13 mouse cellular contexts compared by ENCODE assay signal in genomic region chr9:108694533-108694932, GRCm38 (mm10). TPM values are rescaled to one million over a fixed set of nuclear protein-coding genes. Genes with fewer than 3 reads are reported as not detected.
DNase-seq lines count a peak whose midpoint lies in the region; ATAC-seq and TF ChIP-seq lines count a peak whose summit lies in the region.
"Had no signal": no experiment of that assay in that cellular context is flagged by ENCODE, and none has a peak within 500 bp of the region (broad histone marks: within the 10 kb centered on the region; RNA-seq: fewer than 3 reads in every experiment).

No protein-coding gene starts in this region.

- TF ChIP-seq EP300 in MEL (IDR thresholded peaks at IDR 0.05; ENCODE audit: low read depth in 1 of 2, low read length in 2 of 2) = no peak

- no peak for TF ChIP-seq CTCF in layer of hippocampus, adult 2 months (conservative IDR thresholded peaks at IDR 0.05)
- no peak for TF ChIP-seq CTCF in MEL (IDR thresholded peaks at IDR 0.05 in 2 of 3, conservative IDR thresholded peaks at IDR 0.05 in 1 of 3; ENCODE audit: control insufficient read depth in 1 of 3, insufficient read depth in 1 of 3, low read depth in 2 of 3, low read length in 3 of 3, poor library complexity in 1 of 3, severe bottlenecking in 1 of 3)

- peaks cover 7 to 24% of the 10 kb centered on the region in 2 experiments for H3K36me3 ChIP-seq in MEL (ENCODE audit: control insufficient read depth in 1 of 2, insufficient read depth in 2 of 2, low read length in 2 of 2)
- peaks cover 4% of the 10 kb centered on the region; the same call in 1 of the 2 replicates for H3K36me3 ChIP-seq in forebrain, embryonic 15.5 days
- H3K36me3 ChIP-seq in midbrain, embryonic 13.5 days = no peaks in the 10 kb centered on the region
- H3K36me3 ChIP-seq: heart, embryonic 15.5 days had no signal

- no peak for ATAC-seq in forebrain, embryonic 15.5 days (replicated peaks)
- no peak for ATAC-seq in midbrain, embryonic 13.5 days

- peaks cover 7% of the 10 kb centered on the region in 2 experiments for H3K4me1 ChIP-seq in MEL (ENCODE audit: control insufficient read depth in 1 of 2, insufficient read depth in 2 of 2, low read length in 2 of 2)
- peaks cover 28% of the 10 kb centered on the region for H3K4me1 ChIP-seq in forebrain, embryonic 15.5 days
- H3K4me1 ChIP-seq in midbrain, embryonic 13.5 days (replicated peaks) = peaks cover 42% of the 10 kb centered on the region

- no peaks in the 10 kb centered on the region for H3K27me3 ChIP-seq in MEL (ENCODE audit: control insufficient read depth in 1 of 2, insufficient read depth in 2 of 2, low read length in 2 of 2)
- no peaks in the 10 kb centered on the region for H3K27me3 ChIP-seq in forebrain, embryonic 15.5 days
- peaks cover 6% of the 10 kb centered on the region; the same call in 1 of the 2 replicates for H3K27me3 ChIP-seq in midbrain, embryonic 13.5 days
- H3K27me3 ChIP-seq: heart, embryonic 15.5 days had no signal

- H3K4me3 ChIP-seq in layer of hippocampus, adult 2 months = peak overlapping the region; percentile 68
- H3K4me3 ChIP-seq in MEL (ENCODE audit: control insufficient read depth in 1 of 2, insufficient read depth in 1 of 2, low read depth in 2 of 2, low read length in 2 of 2) = no peak overlapping the region
- H3K4me3 ChIP-seq in forebrain, embryonic 15.5 days = no peak overlapping the region
- peak overlapping the region; percentile 89; the same call in 1 of the 2 replicates for H3K4me3 ChIP-seq in midbrain, embryonic 13.5 days (replicated peaks)
- H3K4me3 ChIP-seq: heart, embryonic 15.5 days had no signal

- no peaks in the 10 kb centered on the region for H3K9me3 ChIP-seq in MEL (replicated peaks; ENCODE audit: insufficient read depth, low read length)
- H3K9me3 ChIP-seq in forebrain, embryonic 15.5 days = no peaks in the 10 kb centered on the region
- H3K9me3 ChIP-seq in midbrain, embryonic 13.5 days = no peaks in the 10 kb centered on the region
- H3K9me3 ChIP-seq: heart, embryonic 15.5 days had no signal

- H3K27ac ChIP-seq in layer of hippocampus, adult 2 months = peak overlapping the region; percentile 28; the same call in 1 of the 2 replicates
- H3K27ac ChIP-seq in MEL (ENCODE audit: control insufficient read depth, low read depth, low read length) = no peak overlapping the region
- H3K27ac ChIP-seq in forebrain, embryonic 15.5 days (replicated peaks) = no peak overlapping the region
- no peak overlapping the region for H3K27ac ChIP-seq in midbrain, embryonic 13.5 days
- H3K27ac ChIP-seq: heart, embryonic 15.5 days had no signal

- H3K79me2 ChIP-seq in MEL (ENCODE audit: control insufficient read depth, insufficient read depth, low read length, poor library complexity) = peaks cover 46% of the 10 kb centered on the region

- no peak overlapping the region for H3K9ac ChIP-seq in MEL (ENCODE audit: control insufficient read depth, low read depth, low read length, poor library complexity, severe bottlenecking)
- no peak overlapping the region for H3K9ac ChIP-seq in forebrain, embryonic 15.5 days (replicated peaks)
- no peak overlapping the region for H3K9ac ChIP-seq in midbrain, embryonic 13.5 days (replicated peaks)
- H3K9ac ChIP-seq: heart, embryonic 15.5 days had no signal

- DNase-seq in layer of hippocampus, adult 2 months (ENCODE audit: low spot score in 2 of 2) = no peak
- DNase-seq in layer of hippocampus, adult 8-10 months (ENCODE audit: low spot score in 2 of 2) = no peak
- DNase-seq in MEL (ENCODE audit: low read depth, low spot score) = no peak
- no peak for DNase-seq in frontal cortex, postnatal 10 days (ENCODE audit: low spot score in 2 of 2)
- no peak for DNase-seq in frontal cortex, postnatal 25 days (ENCODE audit: low spot score in 2 of 2)
- no peak for DNase-seq in cerebellum, adult 11 months
- DNase-seq: cerebellum, adult 18-20 months; gastrocnemius, postnatal 14 days; kidney, adult 18-20 months; right cerebral cortex, postnatal 25 days had no signal

- no peak for TF ChIP-seq RAD21 in MEL (IDR thresholded peaks at IDR 0.05; ENCODE audit: low read depth, low read length)

- 94% methylated on average over 1 of the region's 1 CpGs for WGBS in forebrain, embryonic 15.5 days
- WGBS in midbrain, embryonic 13.5 days = 84% methylated on average over 1 of the region's 1 CpGs

- H3K4me2 ChIP-seq in forebrain, embryonic 15.5 days (replicated peaks) = peak overlapping the region; percentile 60; the same call in 1 of the 2 replicates
- H3K4me2 ChIP-seq in midbrain, embryonic 13.5 days (replicated peaks) = peak overlapping the region; percentile 85

- TF ChIP-seq POLR2A in MEL (IDR thresholded peaks at IDR 0.05; ENCODE audit: control insufficient read depth in 1 of 2, insufficient read depth in 1 of 2, low read depth in 1 of 2, low read length in 2 of 2, poor library complexity in 1 of 2) = no peak

TF ChIP-seq in MEL, 35 proteins besides CTCF, POLR2A, EP300 and RAD21:
- TF ChIP-seq ZNF384 (IDR thresholded peaks at IDR 0.05; ENCODE audit: low read depth, low read length) (peak; percentile 71), ZC3H11A (IDR thresholded peaks at IDR 0.05; ENCODE audit: low read depth, low read length) (no peak)

RNA-seq across cellular contexts. Expression of gene Prkar2a, which starts 5.4 kb away (rescaled TPM):
- total RNA-seq in layer of hippocampus, adult 2 months (2021) = 10 to 100 TPM; 43.4 to 45.5 TPM
- 10 to 100 TPM; 41.1 to 58.2 (median 50.9) TPM for total RNA-seq in layer of hippocampus, adult 8-10 months (2022)
- total RNA-seq in MEL (2012; rRNA removed) = 18.9 and 22.4 TPM in 2 replicates
- 100 to 1,000 TPM in 1 of 2 experiments, 10 to 100 TPM in 1; 87.9 to 230 TPM for polyA plus RNA-seq in MEL (2012; ENCODE audit: insufficient read depth in 1 of 2, insufficient read length in 2 of 2, low read depth in 1 of 2, low replicate concordance in 2 of 2, missing spikeins in 1 of 2)
- polyA plus RNA-seq in forebrain, embryonic 15.5 days (2015; fragmentation: Nextera tagmentation; extraction: Ambion mirVana) = 40.6 and 42.1 TPM in 2 replicates
- polyA plus RNA-seq in midbrain, embryonic 13.5 days (2015; fragmentation: Nextera tagmentation; extraction: Ambion mirVana) = 49.3 and 54.0 TPM in 2 replicates

RNA-seq across cellular contexts. Expression of gene Slc25a20, which starts 32.6 kb away (rescaled TPM):
- total RNA-seq in layer of hippocampus, adult 2 months (2021) = 10 to 100 TPM; 14.4 to 14.8 TPM
- total RNA-seq in layer of hippocampus, adult 8-10 months (2022) = 10 to 100 TPM; 14.3 to 17.4 (median 16.6) TPM
- total RNA-seq in MEL (2012; rRNA removed) = 15.6 and 19.3 TPM in 2 replicates
- 10 to 100 TPM in 1 of 2 experiments, not detected in 1; 24.1 TPM for polyA plus RNA-seq in MEL (2012; ENCODE audit: insufficient read depth in 1 of 2, insufficient read length in 2 of 2, low read depth in 1 of 2, low replicate concordance in 2 of 2, missing spikeins in 1 of 2)
- polyA plus RNA-seq in forebrain, embryonic 15.5 days (2015; fragmentation: Nextera tagmentation; extraction: Ambion mirVana) = 44.2 and 44.7 TPM in 2 replicates
- polyA plus RNA-seq in midbrain, embryonic 13.5 days (2015; fragmentation: Nextera tagmentation; extraction: Ambion mirVana) = 39.5 and 40.5 TPM in 2 replicates

RNA-seq across cellular contexts. Expression of gene Arih2, which starts 45.3 kb away (rescaled TPM):
- 10 to 100 TPM; 50.2 to 57.3 TPM for total RNA-seq in layer of hippocampus, adult 2 months (2021)
- 10 to 100 TPM; 49.4 to 60.4 (median 54.9) TPM for total RNA-seq in layer of hippocampus, adult 8-10 months (2022)
- total RNA-seq in MEL (2012; rRNA removed) = 55.8 and 59.6 TPM in 2 replicates
- 10 to 100 TPM in 1 of 2 experiments, not detected in 1; 66.5 TPM for polyA plus RNA-seq in MEL (2012; ENCODE audit: insufficient read depth in 1 of 2, insufficient read length in 2 of 2, low read depth in 1 of 2, low replicate concordance in 2 of 2, missing spikeins in 1 of 2)
- polyA plus RNA-seq in forebrain, embryonic 15.5 days (2015; fragmentation: Nextera tagmentation; extraction: Ambion mirVana) = 54.3 and 60.8 TPM in 2 replicates
- 53.6 and 54.0 TPM in 2 replicates for polyA plus RNA-seq in midbrain, embryonic 13.5 days (2015; fragmentation: Nextera tagmentation; extraction: Ambion mirVana)

Comparison
In these comparisons a context has a peak if more than half of its experiments do, and no peak if none do; other contexts are left out.
1. H3K4me3 ChIP-seq: peak in layer of hippocampus, adult 2 months (single experiment) and midbrain, embryonic 13.5 days (single experiment); none in MEL (0 of 2) and forebrain, embryonic 15.5 days (single experiment).